Comparison of ENCODE assay signal across 18 mouse cellular contexts in genomic region chr10:125961411-125962107, GRCm38 (mm10). TPM values are rescaled to one million over a fixed set of nuclear protein-coding genes. Genes with fewer than 3 reads are reported as not detected.
DNase-seq lines count a peak whose midpoint lies in the region; ATAC-seq and TF ChIP-seq lines count a peak whose summit lies in the region.
"Had no signal": no experiment of that assay in that cellular context is flagged by ENCODE, and none has a peak within 500 bp of the region (broad histone marks: within the 10 kb centered on the region; RNA-seq: fewer than 3 reads in every experiment).

No protein-coding gene starts in this region.

- no peaks in the 10 kb centered on the region for H3K9me3 ChIP-seq in heart, embryonic 10.5 days
- H3K9me3 ChIP-seq in kidney, postnatal 0 days (replicated peaks; ENCODE audit: low read length) = no peaks in the 10 kb centered on the region
- H3K9me3 ChIP-seq in heart, postnatal 0 days (replicated peaks; ENCODE audit: control insufficient read depth, low read length) = no peaks in the 10 kb centered on the region
- H3K9me3 ChIP-seq: embryonic facial prominence, embryonic 15.5 days; forebrain, embryonic 10.5 days had no signal

- TF ChIP-seq POLR2A in small intestine, adult 2 months (IDR thresholded peaks at IDR 0.05; ENCODE audit: low read depth, low read length) = no peak

- H3K27ac ChIP-seq in heart, embryonic 10.5 days = no peak overlapping the region
- H3K27ac ChIP-seq in kidney, postnatal 0 days = peak overlapping the region; percentile 50; the same call in 1 of the 2 replicates
- peak overlapping the region; percentile 64 for H3K27ac ChIP-seq in heart, postnatal 0 days (ENCODE audit: low read depth)
- peak overlapping the region; percentile 70 for H3K27ac ChIP-seq in small intestine, adult 2 months (ENCODE audit: insufficient read depth, low read depth, low read length)
- H3K27ac ChIP-seq: embryonic facial prominence, embryonic 15.5 days; forebrain, embryonic 10.5 days; left cerebral cortex, adult 2 months; liver, embryonic 14.5 days had no signal

- intact Hi-C loops in heart, postnatal 25 days (cut with DNase I) = no loop called here

- no peak overlapping the region for H3K9ac ChIP-seq in kidney, postnatal 0 days (ENCODE audit: low read depth, low read length)
- H3K9ac ChIP-seq in heart, postnatal 0 days (replicated peaks; ENCODE audit: low read depth, low read length) = no peak overlapping the region
- H3K9ac ChIP-seq: embryonic facial prominence, embryonic 15.5 days; liver, embryonic 14.5 days had no signal

- no peak for TF ChIP-seq CTCF in kidney, postnatal 0 days (IDR thresholded peaks at IDR 0.05; ENCODE audit: low read depth)
- no peak for TF ChIP-seq CTCF in heart, postnatal 0 days (IDR thresholded peaks at IDR 0.05; ENCODE audit: low read depth)
- no peak for TF ChIP-seq CTCF in small intestine, adult 2 months (IDR thresholded peaks at IDR 0.05; ENCODE audit: extremely low read depth, insufficient read length, insufficient replicate concordance, low read depth, low read length)

- no peak for TF ChIP-seq EP300 in heart, postnatal 0 days (IDR thresholded peaks at IDR 0.05; ENCODE audit: low read depth)

- peak overlapping the region; percentile 21 for H3K4me2 ChIP-seq in kidney, postnatal 0 days (ENCODE audit: low read length)
- peak overlapping the region; percentile 38 for H3K4me2 ChIP-seq in heart, postnatal 0 days (ENCODE audit: low read depth, low read length)
- H3K4me2 ChIP-seq: embryonic facial prominence, embryonic 15.5 days had no signal

- peaks cover 69% of the 10 kb centered on the region for H3K27me3 ChIP-seq in heart, embryonic 10.5 days (ENCODE audit: insufficient read depth, poor library complexity, severe bottlenecking)
- no peaks in the 10 kb centered on the region for H3K27me3 ChIP-seq in kidney, postnatal 0 days (ENCODE audit: insufficient read depth, low read length)
- H3K27me3 ChIP-seq in heart, postnatal 0 days (ENCODE audit: control insufficient read depth, insufficient read depth, low read length) = peaks cover 52% of the 10 kb centered on the region
- H3K27me3 ChIP-seq in small intestine, adult 2 months (ENCODE audit: control insufficient read depth, insufficient read depth, low read length) = no peaks in the 10 kb centered on the region
- H3K27me3 ChIP-seq: CH12.LX; embryonic facial prominence, embryonic 15.5 days had no signal

- H3K4me3 ChIP-seq in heart, embryonic 10.5 days = no peak overlapping the region
- no peak overlapping the region for H3K4me3 ChIP-seq in kidney, postnatal 0 days (replicated peaks; ENCODE audit: low read depth, low read length)
- no peak overlapping the region for H3K4me3 ChIP-seq in heart, postnatal 0 days (ENCODE audit: low read depth, low read length)
- H3K4me3 ChIP-seq in small intestine, adult 2 months (ENCODE audit: low read depth, low read length) = no peak overlapping the region; the same call in 1 of the 2 replicates
- H3K4me3 ChIP-seq: embryonic facial prominence, embryonic 15.5 days; forebrain, embryonic 10.5 days; left cerebral cortex, adult 2 months had no signal

- H3K36me3 ChIP-seq in heart, embryonic 10.5 days = no peaks in the 10 kb centered on the region
- no peaks in the 10 kb centered on the region for H3K36me3 ChIP-seq in kidney, postnatal 0 days (ENCODE audit: insufficient read depth, low read length)
- no peaks in the 10 kb centered on the region for H3K36me3 ChIP-seq in heart, postnatal 0 days (replicated peaks; ENCODE audit: control insufficient read depth, insufficient read depth, low read length)
- H3K36me3 ChIP-seq in small intestine, adult 2 months (ENCODE audit: control insufficient read depth, insufficient read depth, low read length) = no peaks in the 10 kb centered on the region
- H3K36me3 ChIP-seq: embryonic facial prominence, embryonic 15.5 days; forebrain, embryonic 10.5 days had no signal

- ATAC-seq in kidney, postnatal 0 days (replicated peaks; ENCODE audit: low FRiP score, low read depth) = no peak
- ATAC-seq in heart, postnatal 0 days (ENCODE audit: insufficient read depth, low read depth) = peak; percentile 18; the same call in 1 of the 2 replicates
- ATAC-seq in CD4-positive, CD25-positive, alpha-beta regulatory T cell, adult 4 months = no peak
- ATAC-seq: hindbrain, embryonic 16.5 days had no signal

- 19% methylated on average over 9 of the region's 9 CpGs for WGBS in heart, embryonic 10.5 days
- 28% methylated on average over 9 of the region's 9 CpGs for WGBS in kidney, postnatal 0 days
- 11% methylated on average over 9 of the region's 9 CpGs for WGBS in heart, postnatal 0 days
- 18% methylated on average over 9 of the region's 9 CpGs for WGBS in small intestine, adult 2 months

- peak; percentile 72 for DNase-seq in heart, embryonic 10.5 days (ENCODE audit: low spot score)
- DNase-seq in heart, postnatal 25 days (ENCODE audit: low spot score) = no peak
- peak; percentile 66 for DNase-seq in kidney, postnatal 0 days (ENCODE audit: low spot score)
- DNase-seq in kidney, adult 8-10 months = no peak
- DNase-seq in heart, postnatal 0 days (ENCODE audit: low spot score) = no peak
- DNase-seq in frontal cortex, adult 2 months (ENCODE audit: extremely low spot score in 1 of 2, low spot score in 1 of 2) = no peak
- DNase-seq: adrenal gland, adult 8-10 months; cerebellum, postnatal 10 days; midbrain, embryonic 14.5 days had no signal

- H3K4me1 ChIP-seq in heart, embryonic 10.5 days = peaks cover 22% of the 10 kb centered on the region
- H3K4me1 ChIP-seq in kidney, postnatal 0 days (replicated peaks; ENCODE audit: insufficient read depth, low read length) = peaks cover 3% of the 10 kb centered on the region
- peaks cover 14% of the 10 kb centered on the region for H3K4me1 ChIP-seq in heart, postnatal 0 days (ENCODE audit: control insufficient read depth, insufficient read depth)
- peaks cover 22% of the 10 kb centered on the region; the same call in 1 of the 2 replicates for H3K4me1 ChIP-seq in small intestine, adult 2 months (ENCODE audit: control insufficient read depth, insufficient read depth, insufficient read length, low read length)

RNA-seq across cellular contexts. Expression of gene Lrig3, which starts 4.4 kb away (rescaled TPM):
- polyA plus RNA-seq in heart, embryonic 10.5 days (2016; fragmentation: Nextera tagmentation; extraction: Ambion mirVana) = 3.3 and 8.4 TPM in 2 replicates
- 1 to 10 TPM; 2.3 to 2.5 TPM for total RNA-seq in heart, postnatal 25 days (2021)
- 14.9 and 16.0 TPM in 2 replicates for polyA plus RNA-seq in kidney, postnatal 0 days (2015; fragmentation: Nextera tagmentation; extraction: Ambion mirVana)
- 2.3 and 6.7 TPM in 2 replicates for total RNA-seq in heart, postnatal 0 days (2014; rRNA removed; ENCODE audit: low replicate concordance)
- polyA plus RNA-seq in heart, postnatal 0 days (2015; fragmentation: Nextera tagmentation; extraction: Ambion mirVana) = 0.66 and 0.92 TPM in 2 replicates
- polyA plus RNA-seq in small intestine, adult 2 months (2012; rRNA removed) = 7.7 and 17.9 TPM in 2 replicates
- polyA plus RNA-seq in CD4-positive, CD25-positive, alpha-beta regulatory T cell, adult 4 months (2017; shearing (Covaris generic)) = under 1 TPM; 0.16 TPM
- 2.1 and 2.7 TPM in 2 replicates for polyA plus RNA-seq in frontal cortex, adult 2 months (2012; rRNA removed)
- total RNA-seq: CH12.LX; neutrophil, adult 5-6 weeks had no signal

Comparison
In these comparisons a context has a peak if more than half of its experiments do, and no peak if none do; other contexts are left out.
1. DNase-seq: peak in heart, embryonic 10.5 days (single experiment) and kidney, postnatal 0 days (single experiment); none in heart, postnatal 25 days (single experiment), kidney, adult 8-10 months (0 of 2), heart, postnatal 0 days (single experiment) and frontal cortex, adult 2 months (0 of 2).